Mouse (Mus musculus) adrenal gland, postnatal 10 days (tissue): ENCODE results near the gene 4930539E08Rik. TPM values are rescaled to one million over a fixed set of nuclear protein-coding genes. Genes with fewer than 3 reads are reported as not detected.

ENCODE experiments used
- DNase-seq: peaks from one replicate; pipeline ENCODE4 v3.0.0; 2021; ENCODE audit warnings: mixed read lengths
- total RNA-seq, 2 experiments: library from RNA; stranded (reverse); gene quantifications; 2 replicates each; pipeline ENCODE4 v1.2.3; 2021

4930539E08Rik gene
- total RNA-seq, 2 experiments from 2014 or later, result 0.09 to 0.12 TPM

- no peak for DNase-seq
These were observed 18.9 kb downstream of the 4930539E08Rik start for GRCm38 (mm10) chr17:28896095-28896780.

- no peak for DNase-seq
These were observed 19.8 kb downstream of the 4930539E08Rik start for GRCm38 (mm10) chr17:28895217-28895875.

- DNase-seq, result no peak
These were observed 20.9 kb downstream of the 4930539E08Rik start for GRCm38 (mm10) chr17:28894050-28894767.

GRCm38 (mm10) chr17:28886266-28886665 is 28.9 kb downstream of the 4930539E08Rik start:
- no peak for DNase-seq

GRCm38 (mm10) chr17:28885231-28885630 is 29.9 kb downstream of the 4930539E08Rik start:
- no peak for DNase-seq

DNA sequence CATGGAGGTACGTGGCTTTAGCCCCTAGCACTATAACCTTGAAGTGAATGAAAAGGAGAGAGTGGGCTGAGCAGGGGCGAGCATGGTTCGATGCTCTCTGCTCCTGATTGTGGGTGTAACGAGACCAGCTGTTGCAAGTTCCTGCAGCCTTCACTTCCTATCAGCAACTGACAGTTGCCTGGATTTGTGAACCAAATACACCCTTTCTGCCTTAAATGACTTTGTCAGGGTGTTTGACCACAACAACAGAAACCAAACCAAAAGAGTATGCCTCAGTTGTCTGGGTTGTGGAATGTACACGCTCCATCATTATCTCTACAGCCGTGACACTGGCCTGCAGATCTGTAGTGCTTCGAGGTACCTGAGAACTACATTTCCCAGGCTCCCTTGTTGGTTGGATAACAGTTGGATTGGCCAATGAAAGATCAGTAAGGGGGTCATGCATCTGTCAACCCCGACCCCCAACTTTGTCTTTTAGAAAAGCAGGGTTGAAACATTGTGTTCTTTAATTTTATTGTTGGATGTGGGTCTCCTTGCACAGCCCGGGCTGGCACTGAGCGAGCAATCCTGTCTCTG is 31.1 kb downstream of the 4930539E08Rik start:
- DNase-seq, result no peak

GRCm38 (mm10) chr17:28882810-28883209 is 32.3 kb downstream of the 4930539E08Rik start:
- DNase-seq, result no peak

DNA sequence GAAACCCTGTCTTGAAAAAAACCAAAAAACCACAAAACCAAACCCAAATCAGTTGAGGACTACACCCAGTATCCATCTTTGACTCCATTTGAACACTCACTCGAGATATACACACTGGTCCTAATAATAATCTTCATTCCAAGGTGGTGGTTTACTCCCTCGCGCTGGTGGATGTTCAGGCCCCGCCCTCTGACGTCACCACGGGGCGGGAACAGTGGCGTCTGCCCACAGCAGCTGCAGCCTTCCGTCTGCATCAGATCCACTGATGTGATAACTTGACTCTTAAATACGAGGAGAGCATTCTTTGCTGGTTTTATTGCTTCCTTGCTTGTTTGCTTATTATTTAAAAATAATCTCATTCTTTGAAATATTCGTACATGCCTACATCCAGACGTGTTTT is 32.8 kb downstream of the 4930539E08Rik start:
- peak; percentile 80 for DNase-seq

DNA sequence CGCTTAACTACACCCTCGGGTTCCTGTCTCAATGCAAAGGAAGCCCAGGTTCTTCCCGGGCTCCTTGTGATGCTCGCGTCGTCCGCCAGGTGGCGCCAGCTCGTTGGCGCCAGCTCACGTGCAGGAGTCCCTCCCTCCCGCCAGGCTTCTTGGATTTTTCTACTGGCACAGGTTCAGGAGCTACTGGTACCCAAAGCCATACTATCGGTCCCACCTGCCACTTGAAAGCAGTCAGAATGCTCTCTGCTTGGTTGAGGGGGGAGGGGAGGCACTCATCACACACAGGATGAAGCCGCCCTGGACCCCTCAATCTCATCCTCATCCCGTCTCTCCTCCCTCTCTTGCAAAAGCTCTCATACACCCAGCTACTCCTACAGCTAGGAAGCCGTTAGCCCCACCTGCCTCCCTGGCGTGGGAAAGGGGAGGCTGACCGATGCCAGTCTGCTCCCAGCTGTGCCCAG is 35.2 kb downstream of the 4930539E08Rik start:
- peak; percentile 86 for DNase-seq

DNA sequence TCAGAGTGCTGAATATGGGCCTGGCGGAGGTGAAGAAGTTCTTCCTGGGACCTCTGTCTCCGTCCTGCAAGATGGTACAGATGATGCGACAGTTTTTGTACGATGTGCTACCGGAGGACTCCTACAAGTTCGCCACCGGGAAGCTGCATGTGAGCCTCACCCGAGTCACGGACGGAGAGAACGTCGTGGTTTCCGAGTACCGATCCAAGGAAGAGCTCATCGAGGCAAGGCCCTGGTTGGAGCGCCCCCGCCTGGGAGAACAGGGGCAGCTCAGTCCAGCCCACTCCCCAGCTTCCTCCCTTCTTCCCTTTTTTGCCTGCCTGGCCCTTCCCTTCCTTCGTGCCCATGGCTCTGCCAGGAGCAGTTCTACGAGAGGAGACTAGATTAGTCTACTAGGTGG is 38.3 kb downstream of the 4930539E08Rik start:
- peak; percentile 38 for DNase-seq

DNA sequence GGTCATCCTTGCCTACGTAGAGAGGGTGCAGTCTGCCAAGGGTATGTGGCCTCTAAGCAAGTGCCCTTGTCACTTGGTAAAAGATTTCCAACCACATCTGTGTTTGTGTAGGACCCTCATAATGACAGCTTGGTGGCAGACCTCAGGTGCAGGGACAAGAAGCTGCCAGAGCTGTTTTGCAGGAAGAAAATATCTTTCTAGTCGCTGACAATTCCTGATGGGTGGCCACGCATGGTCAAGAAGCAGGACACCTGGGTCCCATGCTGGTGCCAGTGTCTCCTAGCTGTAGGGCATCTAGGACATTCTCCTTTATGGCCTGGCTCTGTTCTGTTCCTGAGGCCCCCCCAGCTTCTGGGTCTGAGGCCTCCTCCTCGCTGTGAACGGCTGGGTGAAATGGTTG is 38.8 kb downstream of the 4930539E08Rik start:
- no peak for DNase-seq

DNA sequence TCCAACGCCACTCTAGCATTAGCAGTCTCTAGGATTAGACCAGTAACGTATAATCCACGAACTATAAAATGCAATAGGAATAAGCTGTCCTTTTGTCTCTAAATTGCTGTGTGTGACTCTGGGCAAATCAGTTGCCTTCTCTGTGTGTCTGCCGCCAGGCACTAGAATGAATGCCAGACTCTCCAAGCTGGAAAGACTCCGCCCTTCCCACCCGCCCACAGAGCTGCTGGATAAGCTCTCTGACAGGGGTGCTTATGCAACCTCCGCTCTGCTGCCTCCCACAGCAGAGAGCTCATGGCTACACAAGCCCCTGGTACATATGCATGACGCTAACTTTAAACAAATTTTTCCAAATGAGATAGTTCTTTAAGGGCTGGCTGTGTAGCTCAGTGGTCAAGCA is 39.8 kb downstream of the 4930539E08Rik start:
- DNase-seq, result peak; percentile 80

- DNase-seq, result peak; percentile 89
These were observed 40.3 kb downstream of the 4930539E08Rik start for GRCm38 (mm10) chr17:28874825-28875224.

GRCm38 (mm10) chr17:28874216-28874615 is 40.9 kb downstream of the 4930539E08Rik start:
- no peak for DNase-seq

- no peak for DNase-seq
These were observed 42.8 kb downstream of the 4930539E08Rik start for GRCm38 (mm10) chr17:28872322-28872721.

DNA sequence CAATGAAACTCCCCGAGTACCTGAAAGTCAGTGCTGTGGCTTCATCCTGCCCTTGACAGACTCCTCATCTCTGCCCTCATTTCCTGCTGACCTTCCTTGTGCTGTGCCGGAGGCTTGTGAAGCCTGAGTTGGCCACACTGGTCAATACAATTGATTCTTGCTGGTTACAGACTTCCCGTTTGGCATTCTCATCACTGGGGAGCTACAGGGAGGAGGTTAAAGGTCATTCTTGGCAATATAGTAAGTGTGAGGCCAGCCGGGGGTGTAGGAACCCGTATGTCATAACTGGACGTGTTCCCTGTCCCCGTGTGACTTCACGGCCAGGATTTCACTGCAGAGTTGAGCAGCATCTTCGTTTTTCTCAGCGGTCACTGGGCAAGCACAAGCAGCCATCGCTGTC is 43.3 kb downstream of the 4930539E08Rik start:
- DNase-seq, result no peak

DNA sequence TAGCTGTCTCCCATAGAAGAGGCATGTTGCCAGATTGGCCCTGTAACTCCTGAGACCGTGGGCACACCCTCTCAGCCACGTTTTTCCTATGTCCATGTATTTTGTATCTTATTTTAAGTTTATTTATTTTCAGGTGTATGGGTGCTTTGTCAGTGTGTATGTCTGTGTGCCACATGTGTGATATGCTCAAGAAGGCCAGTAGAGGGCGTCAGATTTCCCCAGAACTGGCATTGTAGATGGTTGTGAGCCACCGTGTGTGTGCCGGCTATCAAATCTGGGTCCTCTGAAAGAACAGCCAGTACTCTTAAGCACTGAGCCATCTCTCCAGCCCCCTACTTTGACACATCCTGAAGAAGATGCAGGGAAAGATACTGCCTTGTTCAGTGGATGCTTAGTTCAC is 44.7 kb downstream of the 4930539E08Rik start:
- DNase-seq, result no peak

DNA sequence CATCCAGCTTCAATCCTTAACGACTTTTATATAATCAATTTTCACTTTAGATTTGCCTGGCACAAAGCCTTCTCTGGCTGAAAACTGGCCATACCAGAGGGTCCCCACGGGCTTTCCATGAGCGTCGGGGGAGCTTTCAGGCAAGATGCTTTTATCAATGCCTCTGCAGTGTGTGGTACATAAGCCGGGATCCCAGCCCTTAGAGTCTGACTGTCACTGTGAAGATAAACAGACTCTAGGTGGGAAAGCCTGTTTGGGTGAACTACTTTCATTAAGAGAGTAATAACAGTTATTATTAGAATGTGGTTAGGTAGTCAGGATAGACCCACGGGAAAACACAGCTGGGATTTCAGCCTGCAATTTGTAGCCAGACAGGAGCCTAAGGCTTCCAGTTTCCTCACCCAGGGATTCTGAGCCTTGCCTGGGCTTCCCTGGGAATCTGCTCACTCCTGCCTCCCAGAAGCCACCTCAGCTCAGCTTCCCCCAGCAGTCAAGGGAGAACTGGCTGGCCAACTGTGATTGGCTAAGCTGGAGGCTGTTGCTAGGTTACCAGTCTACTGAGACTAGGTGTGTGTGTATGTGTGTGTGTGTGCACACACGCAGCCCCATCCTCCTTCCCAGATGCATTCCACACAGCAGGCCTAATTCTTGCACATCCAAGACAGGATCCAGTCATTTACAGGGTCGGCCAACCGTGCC is 45.6 kb downstream of the 4930539E08Rik start:
- DNase-seq, result no peak

GRCm38 (mm10) chr17:28867381-28867780 is 47.7 kb downstream of the 4930539E08Rik start:
- no peak for DNase-seq

DNA sequence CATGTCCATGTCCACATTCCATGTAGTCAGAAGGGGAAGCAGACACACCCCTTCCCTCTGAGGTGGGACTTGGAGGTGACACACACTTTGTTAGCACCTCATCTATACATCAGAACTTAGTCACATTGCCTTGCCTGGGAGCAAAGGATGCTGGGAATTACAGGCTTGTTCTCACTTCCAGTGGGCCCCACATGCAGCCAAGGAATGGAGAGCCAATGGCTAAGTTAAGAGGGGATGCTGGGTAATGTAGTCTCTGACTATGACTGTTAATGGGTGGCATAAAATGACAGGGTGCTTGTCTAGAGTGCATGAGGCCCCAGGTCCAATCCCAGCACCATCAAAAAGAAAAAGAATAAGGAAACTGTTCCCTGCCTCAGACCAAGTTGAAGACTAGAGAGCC is 48.2 kb downstream of the 4930539E08Rik start:
- DNase-seq, result no peak

GRCm38 (mm10) chr17:28864464-28864863 is 50.7 kb downstream of the 4930539E08Rik start:
- DNase-seq, result no peak

- no peak for DNase-seq
These were observed 51.2 kb downstream of the 4930539E08Rik start for GRCm38 (mm10) chr17:28863926-28864325.
